Mouse (Mus musculus) ES-E14 (cell line): ENCODE data around the gene Gabrb3.

Source experiments
- HCFC1 ChIP-seq: IDR thresholded peaks from 2 replicates; pipeline ENCODE4 v1.6.1; 2012; ENCODE audit warnings: low read length, inconsistent platforms, borderline replicate concordance; ENCODE audit not compliant: insufficient read depth
- ZC3H11A ChIP-seq: IDR thresholded peaks from 2 replicates; pipeline ENCODE4 v1.6.1; 2012; ENCODE audit warnings: low read depth, mild to moderate bottlenecking, inconsistent platforms, low read length, borderline replicate concordance

DNA sequence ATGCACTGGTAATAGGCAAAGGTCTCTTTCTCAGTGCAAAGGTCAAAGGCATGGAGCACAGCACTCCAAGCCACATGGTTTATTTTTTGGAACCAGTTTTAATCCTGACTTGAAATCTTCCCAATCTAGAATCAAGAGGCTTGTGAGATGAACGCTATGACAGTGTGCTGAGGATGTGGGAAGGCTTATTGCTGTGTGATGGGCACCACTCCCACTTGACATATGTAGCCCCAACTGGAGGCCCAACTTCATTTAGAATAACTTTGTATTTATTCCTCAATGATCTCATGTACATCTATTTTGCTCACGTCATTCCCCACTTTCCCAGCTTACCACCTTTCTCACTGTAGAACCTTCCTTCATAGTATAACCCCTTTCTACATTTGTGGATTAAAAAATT lies 200.5 kb downstream of the Gabrb3 start:
- TF ChIP-seq HCFC1 (no peak), ZC3H11A (no peak)
